Comparison of ENCODE assay signal across 8 mouse cellular contexts in genomic region chr17:80008847-80009246, GRCm38 (mm10). TPM values are rescaled to one million over a fixed set of nuclear protein-coding genes. Genes with fewer than 3 reads are reported as not detected.
DNase-seq lines count a peak whose midpoint lies in the region; ATAC-seq and TF ChIP-seq lines count a peak whose summit lies in the region.

No protein-coding gene starts in this region.

- H3K4me2 ChIP-seq in forebrain, embryonic 13.5 days = no peak overlapping the region
- H3K4me2 ChIP-seq in hindbrain, postnatal 0 days (ENCODE audit: low read depth, low read length) = no peak overlapping the region
- peak overlapping the region; percentile 38; the same call in 1 of the 2 replicates for H3K4me2 ChIP-seq in lung, embryonic 16.5 days (ENCODE audit: low read depth, low read length)
- H3K4me2 ChIP-seq in stomach, embryonic 14.5 days (replicated peaks; ENCODE audit: low read depth, low read length) = no peak overlapping the region

- no peaks in the 10 kb centered on the region for H3K36me3 ChIP-seq in forebrain, embryonic 13.5 days (ENCODE audit: poor library complexity, severe bottlenecking)
- H3K36me3 ChIP-seq in hindbrain, postnatal 0 days (ENCODE audit: insufficient read depth, low read length) = no peaks in the 10 kb centered on the region
- H3K36me3 ChIP-seq in lung, embryonic 16.5 days (ENCODE audit: control insufficient read depth, insufficient read depth, low read length) = no peaks in the 10 kb centered on the region
- no peaks in the 10 kb centered on the region for H3K36me3 ChIP-seq in stomach, embryonic 14.5 days (ENCODE audit: control insufficient read depth, insufficient read depth, low read length)

- peak; percentile 52 for DNase-seq in layer of hippocampus, adult 11-12 months (ENCODE audit: low spot score)
- no peak for DNase-seq in layer of hippocampus, adult 9-10 months (ENCODE audit: low spot score)
- peak; percentile 72 for DNase-seq in adrenal gland, postnatal 14 days
- peak; percentile 88 for DNase-seq in hindbrain, postnatal 0 days (ENCODE audit: low spot score)
- DNase-seq in ovary, postnatal 36 days (ENCODE audit: low spot score) = no peak

- WGBS in forebrain, embryonic 13.5 days = 17% methylated on average over 5 of the region's 5 CpGs
- WGBS in hindbrain, postnatal 0 days = 19% methylated on average over 5 of the region's 5 CpGs
- 13% methylated on average over 5 of the region's 5 CpGs for WGBS in lung, embryonic 16.5 days
- WGBS in stomach, embryonic 14.5 days = 18% methylated on average over 5 of the region's 5 CpGs

- H3K4me1 ChIP-seq in forebrain, embryonic 13.5 days = peaks cover 16% of the 10 kb centered on the region
- H3K4me1 ChIP-seq in hindbrain, postnatal 0 days (ENCODE audit: insufficient read depth, low read length) = peaks cover 5% of the 10 kb centered on the region; the same call in 1 of the 2 replicates
- H3K4me1 ChIP-seq in lung, embryonic 16.5 days (replicated peaks; ENCODE audit: control insufficient read depth, insufficient read depth, low read length) = peaks cover 10% of the 10 kb centered on the region
- H3K4me1 ChIP-seq in stomach, embryonic 14.5 days (ENCODE audit: control insufficient read depth, insufficient read depth, low read length) = peaks cover 11% of the 10 kb centered on the region; the same call in 1 of the 2 replicates

- no peak overlapping the region for H3K9ac ChIP-seq in forebrain, embryonic 13.5 days
- no peak overlapping the region for H3K9ac ChIP-seq in hindbrain, postnatal 0 days (replicated peaks; ENCODE audit: low read length)
- peak overlapping the region; percentile 48; the same call in 1 of the 2 replicates for H3K9ac ChIP-seq in lung, embryonic 16.5 days (ENCODE audit: low read length)
- no peak overlapping the region for H3K9ac ChIP-seq in stomach, embryonic 14.5 days (replicated peaks; ENCODE audit: low read depth, low read length)

- H3K27ac ChIP-seq in forebrain, embryonic 13.5 days = peak overlapping the region; percentile 14; the same call in 1 of the 2 replicates
- H3K27ac ChIP-seq in hindbrain, postnatal 0 days = peak overlapping the region; percentile 49; the same call in 1 of the 2 replicates
- H3K27ac ChIP-seq in lung, embryonic 16.5 days (ENCODE audit: low read length) = peak overlapping the region; percentile 78
- no peak overlapping the region for H3K27ac ChIP-seq in stomach, embryonic 14.5 days (ENCODE audit: low read length)

- peak; percentile 81 for ATAC-seq in forebrain, embryonic 13.5 days
- ATAC-seq in hindbrain, postnatal 0 days = no peak
- ATAC-seq in lung, embryonic 16.5 days (ENCODE audit: low read depth) = peak; percentile 84
- ATAC-seq in stomach, embryonic 14.5 days (ENCODE audit: insufficient number of reproducible peaks, insufficient read depth, low FRiP score, low read depth) = 0 out of 2 replicates have a peak, but pooled peaks have one; percentile 35

- H3K27me3 ChIP-seq in forebrain, embryonic 13.5 days = no peaks in the 10 kb centered on the region
- H3K27me3 ChIP-seq in hindbrain, postnatal 0 days (ENCODE audit: insufficient read depth, low read length) = no peaks in the 10 kb centered on the region
- H3K27me3 ChIP-seq in lung, embryonic 16.5 days (ENCODE audit: control insufficient read depth, insufficient read depth, low read depth, low read length) = no peaks in the 10 kb centered on the region
- H3K27me3 ChIP-seq in stomach, embryonic 14.5 days (ENCODE audit: control insufficient read depth, insufficient read depth, low read length) = no peaks in the 10 kb centered on the region

- no peaks in the 10 kb centered on the region for H3K9me3 ChIP-seq in forebrain, embryonic 13.5 days (replicated peaks)
- H3K9me3 ChIP-seq in hindbrain, postnatal 0 days (ENCODE audit: low read length) = no peaks in the 10 kb centered on the region
- no peaks in the 10 kb centered on the region for H3K9me3 ChIP-seq in lung, embryonic 16.5 days (ENCODE audit: control insufficient read depth, low read length)
- no peaks in the 10 kb centered on the region for H3K9me3 ChIP-seq in stomach, embryonic 14.5 days (ENCODE audit: control insufficient read depth, low read depth, low read length)

- no peak overlapping the region for H3K4me3 ChIP-seq in forebrain, embryonic 13.5 days
- no peak overlapping the region for H3K4me3 ChIP-seq in hindbrain, postnatal 0 days (ENCODE audit: low read length)
- no peak overlapping the region for H3K4me3 ChIP-seq in lung, embryonic 16.5 days (ENCODE audit: low read length)
- no peak overlapping the region for H3K4me3 ChIP-seq in stomach, embryonic 14.5 days (ENCODE audit: low read depth, low read length)

- TF ChIP-seq CTCF in hindbrain, postnatal 0 days (IDR thresholded peaks at IDR 0.05; ENCODE audit: low read depth) = no peak

RNA-seq across cellular contexts. Expression of gene Hnrnpll, which starts 53.3 kb away (rescaled TPM):
- total RNA-seq in adrenal gland, postnatal 14 days (2021) = 50.6 and 54.1 TPM in 2 replicates
- polyA plus RNA-seq in forebrain, embryonic 13.5 days (2015; fragmentation: Nextera tagmentation; extraction: Ambion mirVana) = 82.6 and 85.4 TPM in 2 replicates
- total RNA-seq in hindbrain, postnatal 0 days (2014; rRNA removed) = 41.8 and 52.7 TPM in 2 replicates
- 40.0 and 40.2 TPM in 2 replicates for polyA plus RNA-seq in hindbrain, postnatal 0 days (2015; fragmentation: Nextera tagmentation; extraction: Ambion mirVana)
- polyA plus RNA-seq in lung, embryonic 16.5 days (2015; fragmentation: Nextera tagmentation; extraction: Ambion mirVana) = 64.6 and 64.9 TPM in 2 replicates
- 65.6 and 66.6 TPM in 2 replicates for polyA plus RNA-seq in stomach, embryonic 14.5 days (2014; fragmentation: Nextera tagmentation; extraction: Ambion mirVana)

Comparison
In these comparisons a context has a peak if more than half of its experiments do, and no peak if none do; other contexts are left out.
1. DNase-seq: peak in layer of hippocampus, adult 11-12 months (single experiment), adrenal gland, postnatal 14 days (single experiment) and hindbrain, postnatal 0 days (single experiment); none in layer of hippocampus, adult 9-10 months (single experiment) and ovary, postnatal 36 days (single experiment).